Mouse (Mus musculus) adrenal gland, postnatal 10 days (tissue): ENCODE results near the gene Myoz1. TPM values are rescaled to one million over a fixed set of nuclear protein-coding genes. Genes with fewer than 3 reads are reported as not detected.
"Not testable (repeated sequence)": the region's sequence is repeated elsewhere in the genome, so short reads cannot be mapped to it uniquely, and the experiment has no call there.

Source experiments
- DNase-seq: peaks from one replicate; pipeline ENCODE4 v3.0.0; 2021; ENCODE audit warnings: mixed read lengths
- long read RNA-seq, 2 experiments: library from polyadenylated mRNA; stranded (forward); transcript quantifications; one replicate each; pipeline ENCODE4 v2.0.0; 2021
- total RNA-seq, 2 experiments: library from RNA; stranded (reverse); gene quantifications; 2 replicates each; pipeline ENCODE4 v1.2.3; 2021

Myoz1 gene
- 10 to 100 TPM; 27.5 to 61.9 TPM for total RNA-seq
- long read RNA-seq, experiment 1, transcript Myoz1-201 (6 exons, 1,289 nt) = major isoform, 29 of 32 reads
- long read RNA-seq, experiment 1, partial matches to known transcripts = 0 of 32 reads
- long read RNA-seq, experiment 1, other reads (novel, unspliced or antisense) = 2 of 32 reads
- long read RNA-seq, experiment 2, transcript Myoz1-201 (6 exons, 1,289 nt) = major isoform, 38 of 43 reads
- long read RNA-seq, experiment 2, partial matches to known transcripts = 0 of 43 reads
- long read RNA-seq, experiment 2, other reads (novel, unspliced or antisense) = 2 of 43 reads

DNA sequence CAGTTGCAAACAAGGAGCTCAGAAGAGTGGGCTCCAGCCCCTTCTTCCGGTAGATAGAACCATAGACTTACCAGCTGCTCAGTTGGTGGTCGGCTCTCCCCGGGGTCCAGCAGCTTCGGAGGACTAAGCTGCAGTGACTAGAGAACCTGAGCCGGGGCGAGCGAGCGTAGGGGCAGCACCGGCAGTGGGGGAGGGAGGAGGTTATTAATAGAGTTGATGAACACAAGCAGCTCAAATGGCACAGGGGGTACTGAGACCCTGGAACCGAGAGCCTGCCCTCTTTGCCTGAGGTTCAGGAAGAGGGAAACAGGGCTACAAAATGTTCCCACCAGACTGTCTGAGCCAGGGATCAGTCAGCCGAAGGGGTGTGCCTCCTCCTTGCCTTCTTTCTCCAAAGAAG, at the start of gene Myoz1:
Gene Myoz1 (minus strand): TSS at position 180 of the 400 bp plus-strand sequence.
- DNase-seq = no peak

DNA sequence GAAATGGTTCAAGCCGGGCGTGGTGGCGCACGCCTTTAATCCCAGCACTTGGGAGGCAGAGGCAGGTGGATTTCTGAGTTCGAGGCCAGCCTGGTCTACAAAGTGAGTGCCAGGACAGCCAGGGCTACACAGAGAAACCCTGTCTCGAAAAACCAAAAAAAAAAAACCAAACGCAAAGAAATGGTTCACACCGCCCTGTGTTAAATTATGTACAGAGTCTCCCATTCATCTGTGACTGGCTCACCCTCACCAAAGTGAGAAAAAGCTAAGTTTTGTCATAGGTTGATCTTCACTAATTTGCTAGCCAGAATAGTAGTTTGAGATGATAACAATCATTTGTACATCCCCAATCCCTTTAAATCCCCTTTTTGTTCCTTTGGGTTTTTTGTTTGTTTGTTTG, 47.1 kb upstream of the Myoz1 start:
- not testable (repeated sequence) for DNase-seq

DNA sequence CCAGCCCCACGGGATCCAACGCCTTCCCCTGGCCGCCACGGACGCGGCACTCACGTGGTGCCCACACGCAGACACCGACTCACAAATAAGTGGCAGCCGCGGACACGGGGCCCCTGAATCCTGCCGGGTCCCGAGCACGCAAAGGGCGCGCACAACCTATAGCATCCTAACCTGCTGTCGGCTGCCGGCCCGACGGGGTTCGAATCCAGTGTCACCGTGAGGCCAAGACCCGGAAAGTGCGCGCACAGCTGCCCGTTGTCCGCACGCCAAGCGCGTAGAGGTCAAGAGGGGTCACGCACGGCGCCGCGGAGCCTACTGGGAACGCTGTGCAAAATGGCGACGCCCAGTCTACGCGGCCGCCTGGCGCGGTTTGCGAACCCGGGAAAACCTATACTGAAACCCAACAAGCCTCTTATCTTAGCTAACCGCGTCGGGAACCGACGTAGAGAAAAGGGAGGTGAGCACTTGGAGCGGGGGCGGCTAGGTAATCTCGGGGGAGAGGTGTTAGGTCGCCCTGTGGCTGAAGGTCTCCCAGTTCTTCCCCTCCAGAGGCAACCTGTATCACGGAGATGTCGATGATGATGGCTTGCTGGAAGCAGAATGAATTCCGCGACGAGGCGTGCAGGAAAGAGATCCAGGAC, 46.5 kb upstream of the Myoz1 start, which contains the start of gene Chchd1:
Gene Chchd1 (plus strand): TSS at position 266 of the 641 bp plus-strand sequence.
- peak; percentile 95 for DNase-seq

- no peak for DNase-seq
Observed at GRCm38 (mm10) chr14:20702096-20702740, 45.9 kb upstream of the Myoz1 start.

DNA sequence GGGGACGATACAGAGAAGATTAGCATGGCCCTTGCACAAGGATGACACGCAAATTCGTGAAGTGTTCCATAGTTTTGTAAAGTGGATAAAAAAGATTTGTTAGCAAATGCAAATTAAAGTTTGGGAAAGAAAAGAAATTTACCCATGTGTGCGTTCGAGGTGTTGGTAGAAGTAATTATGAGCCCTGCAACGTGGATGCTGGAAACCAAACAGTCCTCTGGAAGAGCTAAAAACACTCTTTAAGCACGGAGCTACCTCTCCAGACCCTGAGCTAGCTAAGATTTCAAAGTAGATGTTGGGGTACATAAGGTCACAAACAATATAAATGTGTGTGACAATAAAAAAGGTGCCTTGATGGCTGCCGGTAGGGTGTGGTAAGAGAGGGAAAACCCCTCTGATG, 45.2 kb upstream of the Myoz1 start:
- no peak for DNase-seq

GRCm38 (mm10) chr14:20700362-20700761, 44.0 kb upstream of the Myoz1 start:
- no peak for DNase-seq

DNA sequence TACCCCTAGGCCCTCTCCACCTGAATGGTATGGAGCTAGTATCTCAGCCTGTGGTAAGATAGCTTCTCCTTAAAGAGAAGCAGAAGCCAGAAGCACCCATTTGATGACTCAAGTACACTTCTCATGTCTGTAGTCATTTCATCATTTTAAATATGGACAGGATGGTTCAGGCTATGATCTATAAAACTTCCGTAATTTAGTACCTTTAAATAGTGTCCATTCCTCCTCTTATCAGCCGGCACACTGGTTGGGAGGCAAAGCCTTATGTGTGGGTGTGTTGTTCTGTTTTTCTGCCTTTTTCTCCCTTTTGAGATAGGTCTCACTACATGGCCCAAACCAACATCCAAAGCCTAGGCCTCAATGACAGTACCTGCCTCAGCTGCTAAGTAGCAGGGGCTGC, 42.2 kb upstream of the Myoz1 start:
- no peak for DNase-seq

DNA sequence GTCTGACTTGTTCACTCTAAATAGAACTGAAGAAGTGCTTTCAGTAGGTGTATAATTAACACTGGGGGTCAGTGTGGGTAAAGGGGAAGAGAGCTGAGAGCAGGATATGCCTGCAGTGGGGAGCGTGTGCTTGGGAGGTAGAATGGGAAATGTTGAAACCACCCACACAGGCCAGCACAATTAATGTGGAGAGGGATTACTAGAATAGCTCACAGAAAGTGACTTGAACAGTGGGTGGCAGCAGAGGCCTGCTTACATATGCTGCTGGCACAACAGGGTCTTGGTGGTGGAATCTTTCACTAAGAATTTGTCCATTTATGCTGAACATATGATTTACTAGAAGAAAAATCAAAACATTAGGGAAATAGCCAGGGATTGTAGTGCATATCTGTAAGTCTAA, 40.6 kb upstream of the Myoz1 start:
- DNase-seq = peak; percentile 63

GRCm38 (mm10) chr14:20695761-20696520, 39.6 kb upstream of the Myoz1 start:
- DNase-seq = peak; percentile 27

GRCm38 (mm10) chr14:20694884-20695760, 38.8 kb upstream of the Myoz1 start, which contains the start of gene Fut11:
Fut11 (plus strand) TSS chr14:20694968.
- peak; percentile 92 for DNase-seq

- no peak for DNase-seq
Observed at GRCm38 (mm10) chr14:20694185-20694883, 38.0 kb upstream of the Myoz1 start.

DNA sequence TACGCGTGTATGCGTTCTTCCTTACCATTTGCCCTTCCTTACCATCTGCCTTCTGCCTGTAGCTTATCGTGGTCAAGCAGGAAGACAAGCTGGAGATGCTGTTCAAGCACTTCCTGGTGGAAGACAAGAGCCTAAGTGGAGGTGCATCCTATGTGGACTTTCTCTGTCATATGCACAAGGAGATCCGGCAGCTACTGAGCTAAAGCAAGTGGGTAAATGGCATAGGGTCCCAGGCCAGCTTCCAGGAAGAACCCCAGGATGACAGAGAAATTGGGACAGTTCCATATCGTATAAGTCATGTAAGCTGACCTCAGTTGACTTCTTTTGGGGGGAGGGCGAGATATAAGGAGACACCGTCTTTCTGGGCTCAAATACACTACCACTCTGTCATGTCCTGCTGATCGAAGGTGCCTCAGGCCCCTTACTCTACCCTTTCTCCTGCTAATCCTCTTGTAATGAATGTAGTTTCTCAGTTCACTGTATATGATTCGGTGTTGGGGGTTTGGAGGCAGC, 37.3 kb upstream of the Myoz1 start:
- no peak for DNase-seq

- DNase-seq = no peak
Observed at GRCm38 (mm10) chr14:20691772-20692171, 35.4 kb upstream of the Myoz1 start.

DNA sequence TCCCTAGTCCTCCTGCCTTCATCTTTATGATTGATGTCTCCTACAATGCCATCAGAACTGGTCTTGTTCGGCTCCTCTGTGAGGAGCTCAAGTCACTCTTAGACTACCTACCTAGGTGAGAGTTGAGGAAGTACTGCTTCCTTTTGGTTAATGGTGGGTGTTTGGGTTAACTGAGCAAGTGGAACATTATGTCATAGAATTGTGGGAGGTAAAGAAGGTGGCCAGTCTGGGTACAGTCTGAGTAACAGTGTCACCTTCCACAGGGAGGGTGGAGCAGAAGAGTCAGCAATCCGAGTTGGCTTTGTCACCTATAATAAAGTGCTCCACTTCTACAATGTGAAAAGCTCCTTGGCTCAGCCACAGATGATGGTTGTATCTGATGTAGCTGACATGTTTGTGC, 32.7 kb upstream of the Myoz1 start:
- no peak for DNase-seq

GRCm38 (mm10) chr14:20686576-20686975, 30.2 kb upstream of the Myoz1 start:
- DNase-seq = no peak

DNA sequence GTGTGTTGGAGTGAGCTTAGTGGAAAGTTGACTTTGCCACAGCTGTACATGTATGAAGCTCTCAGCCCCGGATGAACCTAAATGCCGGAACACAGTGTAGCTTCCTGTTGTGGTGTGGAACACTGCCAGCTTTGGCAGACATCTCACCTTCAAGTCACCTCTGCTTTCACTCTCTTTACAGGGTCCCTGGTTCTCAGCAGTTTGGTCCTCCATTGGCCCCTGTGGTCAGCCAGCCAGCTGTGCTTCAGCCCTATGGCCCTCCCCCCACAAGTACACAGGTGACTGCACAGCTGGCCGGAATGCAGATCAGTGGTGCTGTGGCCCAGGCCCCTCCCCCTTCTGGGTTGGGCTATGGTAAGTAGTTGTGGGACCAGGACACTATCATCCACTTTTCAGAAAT, 26.2 kb upstream of the Myoz1 start:
- no peak for DNase-seq

GRCm38 (mm10) chr14:20681742-20682141, 25.4 kb upstream of the Myoz1 start:
- no peak for DNase-seq

- DNase-seq = no peak
Observed at GRCm38 (mm10) chr14:20677906-20678305, 21.6 kb upstream of the Myoz1 start.

GRCm38 (mm10) chr14:20674064-20674833, 17.9 kb upstream of the Myoz1 start, which contains the start of gene Sec24c:
Sec24c (plus strand) TSS chr14:20674308.
- DNase-seq = peak; percentile 99

DNA sequence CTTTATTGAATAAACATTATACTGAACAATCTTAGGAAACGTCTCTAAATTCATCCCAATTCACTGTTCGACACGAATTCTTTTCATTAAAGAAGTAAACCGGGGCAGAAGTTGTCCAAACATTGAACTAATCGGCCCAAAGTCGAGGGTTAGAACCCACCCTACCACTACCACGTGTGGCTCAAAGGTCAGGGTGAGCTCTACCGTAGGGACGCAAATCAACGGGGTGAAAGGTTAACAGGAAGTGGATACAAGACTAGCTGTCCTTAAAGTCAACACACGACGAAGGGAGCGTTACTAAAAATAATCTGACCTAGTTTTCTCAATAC, 17.4 kb upstream of the Myoz1 start:
- peak; percentile 70 for DNase-seq
